Mouse (Mus musculus): ENCODE measurements at regions not wholly inside any gene's neighbourhood (a gene's known extent, or its start where the extent isn't known, plus 50 kb on each side); places are given as distances from the start of the nearest gene placed in this dataset.

DNA sequence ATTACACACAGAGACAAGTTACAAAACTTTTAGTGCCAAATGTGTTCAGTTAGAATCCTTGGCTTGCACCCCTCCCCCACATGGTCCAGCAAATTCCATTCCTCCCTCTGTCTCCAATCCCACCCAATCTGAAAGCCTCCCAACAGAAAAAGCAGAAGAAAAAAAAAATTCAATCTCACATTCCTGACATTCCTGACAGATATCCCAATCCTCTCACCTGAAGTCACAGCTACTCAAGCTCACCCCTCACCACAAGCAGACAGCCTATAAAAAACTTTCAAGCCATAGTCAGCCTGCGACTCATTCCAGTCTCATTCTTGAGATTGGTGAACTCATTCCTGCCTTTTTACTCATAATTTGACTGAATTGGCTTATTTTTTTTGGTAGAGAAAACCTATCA is 77.4 kb upstream of the Col5a2 start:
- TF ChIP-seq POLR2A (IDR thresholded peaks at IDR 0.05; ENCODE audit: low read depth, low read length) (no peak), CTCF (IDR thresholded peaks at IDR 0.05; ENCODE audit: extremely low read depth, insufficient read length, insufficient replicate concordance, low read depth, low read length) (no peak)

Measured in small intestine, adult 2 months (tissue).